Mouse (Mus musculus) ES-Bruce4 (cell line): ENCODE measurements at regions not wholly inside any gene's neighbourhood (a gene's known extent, or its start where the extent isn't known, plus 50 kb on each side); places are given as distances from the start of the nearest gene placed in this dataset.

ENCODE experiments used
- CTCF ChIP-seq: IDR thresholded peaks from one replicate; pipeline ENCODE4 v1.8.1; 2011; ENCODE audit warnings: low read depth, low read length
- EP300 ChIP-seq: IDR thresholded peaks from 2 replicates; pipeline ENCODE4 v1.6.1; 2011; ENCODE audit warnings: low read depth, low read length; ENCODE audit not compliant: insufficient read depth
- POLR2A ChIP-seq: IDR thresholded peaks from one replicate; pipeline ENCODE4 v1.8.1; 2011; ENCODE audit warnings: low read length; ENCODE audit not compliant: insufficient read depth

DNA sequence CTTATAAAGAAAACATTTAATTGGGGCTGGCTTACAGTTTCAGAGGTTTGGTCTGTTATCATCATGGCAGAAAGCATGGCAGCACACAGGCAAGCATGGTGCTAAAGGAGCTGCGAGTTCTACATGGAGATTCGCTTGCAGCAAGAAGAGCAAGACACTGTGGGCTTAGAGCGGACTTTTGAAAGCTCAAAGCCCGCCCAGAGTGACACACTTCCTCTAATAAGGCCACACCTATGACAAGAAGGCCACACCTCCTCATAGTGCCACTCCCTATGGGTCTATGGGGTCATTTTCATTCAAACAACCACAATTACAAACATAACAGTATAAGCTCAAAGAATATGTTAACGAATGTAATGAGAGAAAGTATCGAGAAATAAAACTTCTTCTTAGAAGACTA is 120.1 kb downstream of the Fgf18 start:
- TF ChIP-seq POLR2A: no peak
- TF ChIP-seq CTCF: no peak
- no peak for TF ChIP-seq EP300
